Mouse (Mus musculus) megakaryocyte, embryonic 14.5 days (primary cell): ENCODE data around the gene Prpf31.

ENCODE experiments used
- FLI1 ChIP-seq: IDR thresholded peaks from 2 replicates; pipeline ENCODE4 v1.6.1; 2012; ENCODE audit warnings: low read length, inconsistent platforms, mixed read lengths
- GATA1 ChIP-seq: IDR thresholded peaks from 3 replicates; pipeline ENCODE4 v1.6.1; 2012; ENCODE audit warnings: mixed read lengths, low read length, inconsistent platforms, borderline replicate concordance

DNA sequence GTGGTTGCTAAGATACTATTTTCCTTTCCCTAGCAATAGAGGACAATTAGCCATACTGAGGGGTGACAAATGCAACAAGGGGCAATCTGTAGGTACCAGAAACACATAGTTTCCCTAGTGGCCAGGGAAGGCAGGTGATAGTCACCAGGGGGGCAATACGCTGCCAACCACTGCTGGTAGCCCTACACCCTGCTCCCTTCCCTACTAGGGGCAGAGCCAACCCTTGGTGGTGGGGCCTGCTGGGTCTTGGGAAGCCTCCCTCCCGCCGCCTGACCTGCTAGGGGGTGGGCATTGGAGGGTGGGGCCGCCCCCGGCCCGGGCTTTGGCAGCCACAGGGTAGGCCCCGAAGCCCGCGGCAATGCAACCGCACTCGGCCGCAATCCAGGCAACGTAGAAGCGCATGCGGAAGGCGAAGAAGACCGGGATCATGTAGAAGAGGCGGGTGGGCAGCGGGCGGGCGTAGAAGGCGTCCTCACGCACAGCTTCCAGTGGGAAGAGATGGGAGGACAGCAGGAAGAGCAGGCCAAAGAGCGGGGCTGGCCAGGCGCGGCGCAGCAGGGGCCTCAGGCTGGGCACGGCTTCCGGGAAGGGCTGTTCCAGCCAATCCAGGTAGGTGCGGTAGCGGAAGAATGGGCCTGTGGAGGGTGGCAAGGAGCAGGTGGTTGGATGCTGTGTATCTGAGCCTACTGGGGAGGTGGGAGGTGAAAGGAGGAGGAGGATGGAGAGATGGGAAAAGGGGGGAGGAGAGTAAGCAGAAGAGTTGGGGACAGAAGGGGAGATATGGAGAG lies 55.8 kb downstream of the Prpf31 start:
- TF ChIP-seq GATA1 (no peak), FLI1 (no peak)
